Mouse (Mus musculus) kidney, embryonic 14.5 days (tissue): Measurements from ENCODE around the gene Usb1. TPM values are rescaled to one million over a fixed set of nuclear protein-coding genes. Genes with fewer than 3 reads are reported as not detected.

Source experiments
- ATAC-seq: fragments of 200-750 bp; cut with Nextera tagmentation; 2 replicates; pipeline ENCODE4 v1.8.0; 2017; ENCODE audit warnings: moderate number of reproducible peaks, mild to moderate bottlenecking, moderate TSS enrichment, moderate library complexity; ENCODE audit not compliant: low FRiP score, low TSS enrichment
- H3K27ac ChIP-seq: fragments of 300-500 bp; sonication (generic); 2 replicates; pipeline ENCODE4 v1.5.1; 2014; ENCODE audit warnings: low read depth, mild to moderate bottlenecking, low read length, moderate library complexity, mixed read lengths
- H3K27me3 ChIP-seq: fragments of 300-500 bp; sonication (generic); 2 replicates; pipeline ENCODE4 v1.6.1; 2014; ENCODE audit warnings: mild to moderate bottlenecking, low read length; ENCODE audit not compliant: control insufficient read depth, insufficient read depth
- H3K36me3 ChIP-seq: fragments of 300-500 bp; sonication (generic); 2 replicates; pipeline ENCODE4 v1.6.1; 2014; ENCODE audit warnings: low read length, mixed read lengths; ENCODE audit not compliant: control insufficient read depth, insufficient read depth
- H3K4me1 ChIP-seq: fragments of 300-500 bp; sonication (generic); 2 replicates; pipeline ENCODE4 v1.6.1; 2014; ENCODE audit warnings: low read length, mixed read lengths; ENCODE audit not compliant: control insufficient read depth, insufficient read depth
- H3K4me2 ChIP-seq: fragments of 300-500 bp; sonication (generic); replicated peaks from 2 replicates; pipeline ENCODE4 v1.6.1; 2014; ENCODE audit warnings: low read depth, mild to moderate bottlenecking, low read length
- H3K4me3 ChIP-seq: fragments of 300-500 bp; sonication (generic); 2 replicates; pipeline ENCODE4 v1.5.1; 2014; ENCODE audit warnings: mild to moderate bottlenecking, low read length
- H3K9ac ChIP-seq: fragments of 300-500 bp; sonication (generic); 2 replicates; pipeline ENCODE4 v1.6.1; 2014; ENCODE audit warnings: low read depth, mild to moderate bottlenecking, low read length, moderate library complexity
- H3K9me3 ChIP-seq: fragments of 300-500 bp; sonication (generic); 2 replicates; pipeline ENCODE4 v1.6.1; 2016; ENCODE audit warnings: low read length; ENCODE audit not compliant: control insufficient read depth
- WGBS: fragments of 180-500 bp; shearing (Covaris S2); extraction: QIAGEN DNeasy Blood & Tissue Kit; methylation state at CpG from one replicate; pipeline ENCODE4 v1.1.7; 2014; 5-methylcytosine and 5-hydroxymethylcytosine counted together
- polyA plus RNA-seq: library from polyadenylated mRNA; unstranded; fragments of >200 nt; fragmentation: Nextera tagmentation; extraction: Ambion mirVana; gene quantifications from 2 replicates; pipeline ENCODE4 v1.2.1, GENCODE M21; 2014

Gene Usb1
- polyA plus RNA-seq, 1 experiment from 2014 or later = 43.4 TPM

GRCm38 (mm10) chr8:95330367-95330766, 1.7 kb upstream of the Usb1 start:
- no peaks in the 10 kb centered on the region for H3K9me3 ChIP-seq
- WGBS = 74% methylated on average over 1 of the region's 1 CpGs
- peak overlapping the region; percentile 85 for H3K4me2 ChIP-seq
- peak overlapping the region; percentile 93; the same call in 1 of the 2 replicates for H3K9ac ChIP-seq
- peak overlapping the region; percentile 87 for H3K4me3 ChIP-seq
- no peak overlapping the region for H3K27ac ChIP-seq
- H3K4me1 ChIP-seq = peaks cover 12% of the 10 kb centered on the region
- no peak for ATAC-seq
- H3K36me3 ChIP-seq = peaks cover 52% of the 10 kb centered on the region
- H3K27me3 ChIP-seq = no peaks in the 10 kb centered on the region

- peaks cover 44% of the 10 kb centered on the region for H3K36me3 ChIP-seq
- H3K9me3 ChIP-seq = no peaks in the 10 kb centered on the region
- ATAC-seq = peak; percentile 59
- 0% methylated on average over 38 of the region's 38 CpGs for WGBS
- H3K27ac ChIP-seq = peak overlapping the region; percentile 99
- H3K9ac ChIP-seq = peak overlapping the region; percentile 93
- no peaks in the 10 kb centered on the region for H3K27me3 ChIP-seq
- H3K4me2 ChIP-seq = peak overlapping the region; percentile 85
- peaks cover 12% of the 10 kb centered on the region for H3K4me1 ChIP-seq
- H3K4me3 ChIP-seq = peak overlapping the region; percentile 87
Measured at GRCm38 (mm10) chr8:95331156-95331719, 846 bp upstream of the Usb1 start.

- peaks cover 34% of the 10 kb centered on the region for H3K36me3 ChIP-seq
- H3K4me1 ChIP-seq = peaks cover 12% of the 10 kb centered on the region
- H3K27ac ChIP-seq = peak overlapping the region; percentile 99
- peak; percentile 43 for ATAC-seq
- H3K4me3 ChIP-seq = peak overlapping the region; percentile 87
- H3K9me3 ChIP-seq = no peaks in the 10 kb centered on the region
- H3K4me2 ChIP-seq = peak overlapping the region; percentile 85
- no peaks in the 10 kb centered on the region for H3K27me3 ChIP-seq
- 20% methylated on average over 21 of the region's 21 CpGs for WGBS
- peak overlapping the region; percentile 93; the same call in 1 of the 2 replicates for H3K9ac ChIP-seq
Measured at GRCm38 (mm10) chr8:95332437-95333199, 534 bp downstream of the Usb1 start.

GRCm38 (mm10) chr8:95335706-95336105, 3.6 kb downstream of the Usb1 start:
- Histone ChIP-seq H3K4me3 (no peak overlapping the region), H3K4me2 (no peak overlapping the region), H3K27me3 (no peaks in the 10 kb centered on the region), H3K4me1 (peaks cover 4% of the 10 kb centered on the region; the same call in 1 of the 2 replicates), H3K9ac (no peak overlapping the region), H3K27ac (no peak overlapping the region), H3K9me3 (no peaks in the 10 kb centered on the region), H3K36me3 (peaks cover 32% of the 10 kb centered on the region)
- WGBS = 89% methylated on average over 1 of the region's 1 CpGs
- ATAC-seq = no peak

- Histone ChIP-seq H3K9ac (no peak overlapping the region), H3K4me3 (no peak overlapping the region), H3K9me3 (no peaks in the 10 kb centered on the region), H3K27me3 (no peaks in the 10 kb centered on the region), H3K36me3 (peaks cover 35% of the 10 kb centered on the region), H3K27ac (no peak overlapping the region), H3K4me1 (peaks cover 4% of the 10 kb centered on the region; the same call in 1 of the 2 replicates), H3K4me2 (no peak overlapping the region)
- ATAC-seq = no peak
Measured at GRCm38 (mm10) chr8:95336363-95336762, 4.3 kb downstream of the Usb1 start.

GRCm38 (mm10) chr8:95341721-95342120, 9.6 kb downstream of the Usb1 start:
- H3K4me1 ChIP-seq = peaks cover under 1% of the 10 kb centered on the region; the same call in 1 of the 2 replicates
- ATAC-seq = no peak
- H3K27ac ChIP-seq = no peak overlapping the region
- H3K4me3 ChIP-seq = no peak overlapping the region; the same call in 1 of the 2 replicates
- H3K36me3 ChIP-seq = peaks cover 37% of the 10 kb centered on the region
- H3K4me2 ChIP-seq = no peak overlapping the region
- no peaks in the 10 kb centered on the region for H3K9me3 ChIP-seq
- 61% methylated on average over 5 of the region's 5 CpGs for WGBS
- H3K9ac ChIP-seq = no peak overlapping the region
- no peaks in the 10 kb centered on the region for H3K27me3 ChIP-seq

- Histone ChIP-seq H3K4me2 (no peak overlapping the region), H3K9ac (no peak overlapping the region), H3K27ac (no peak overlapping the region), H3K36me3 (peaks cover 22% of the 10 kb centered on the region; the same call in 1 of the 2 replicates), H3K27me3 (no peaks in the 10 kb centered on the region), H3K4me3 (no peak overlapping the region), H3K4me1 (peaks cover 4% of the 10 kb centered on the region; the same call in 1 of the 2 replicates), H3K9me3 (no peaks in the 10 kb centered on the region)
- ATAC-seq = no peak
- 79% methylated on average over 6 of the region's 6 CpGs for WGBS
Measured at GRCm38 (mm10) chr8:95344668-95345067, 12.6 kb downstream of the Usb1 start.

- H3K4me1 ChIP-seq = peaks cover 4% of the 10 kb centered on the region; the same call in 1 of the 2 replicates
- H3K9ac ChIP-seq = no peak overlapping the region
- no peak overlapping the region for H3K4me2 ChIP-seq
- no peaks in the 10 kb centered on the region for H3K9me3 ChIP-seq
- ATAC-seq = peak; percentile 72
- 13% methylated on average over 8 of the region's 8 CpGs for WGBS
- H3K36me3 ChIP-seq = peaks cover 12% of the 10 kb centered on the region; the same call in 1 of the 2 replicates
- no peak overlapping the region for H3K27ac ChIP-seq
- no peak overlapping the region for H3K4me3 ChIP-seq
- H3K27me3 ChIP-seq = no peaks in the 10 kb centered on the region
Measured at GRCm38 (mm10) chr8:95346643-95347545, 14.8 kb downstream of the Usb1 start.
